Mouse (Mus musculus) G1E-ER4 (cell line): ENCODE measurements around the gene Tpst2. TPM values are rescaled to one million over a fixed set of nuclear protein-coding genes. Genes with fewer than 3 reads are reported as not detected.

Experiments
- GATA1 ChIP-seq: IDR thresholded peaks from one replicate; pipeline ENCODE4 v1.8.0; 2012; ENCODE audit warnings: low read length, inconsistent platforms
- polyA plus RNA-seq: library from polyadenylated mRNA; stranded (reverse); fragments of >175 nt; gene quantifications from 2 replicates; pipeline ENCODE4 v1.2.3, GENCODE M21; 2012

The Tpst2 gene
- polyA plus RNA-seq, 1 experiment: 110 TPM

DNA sequence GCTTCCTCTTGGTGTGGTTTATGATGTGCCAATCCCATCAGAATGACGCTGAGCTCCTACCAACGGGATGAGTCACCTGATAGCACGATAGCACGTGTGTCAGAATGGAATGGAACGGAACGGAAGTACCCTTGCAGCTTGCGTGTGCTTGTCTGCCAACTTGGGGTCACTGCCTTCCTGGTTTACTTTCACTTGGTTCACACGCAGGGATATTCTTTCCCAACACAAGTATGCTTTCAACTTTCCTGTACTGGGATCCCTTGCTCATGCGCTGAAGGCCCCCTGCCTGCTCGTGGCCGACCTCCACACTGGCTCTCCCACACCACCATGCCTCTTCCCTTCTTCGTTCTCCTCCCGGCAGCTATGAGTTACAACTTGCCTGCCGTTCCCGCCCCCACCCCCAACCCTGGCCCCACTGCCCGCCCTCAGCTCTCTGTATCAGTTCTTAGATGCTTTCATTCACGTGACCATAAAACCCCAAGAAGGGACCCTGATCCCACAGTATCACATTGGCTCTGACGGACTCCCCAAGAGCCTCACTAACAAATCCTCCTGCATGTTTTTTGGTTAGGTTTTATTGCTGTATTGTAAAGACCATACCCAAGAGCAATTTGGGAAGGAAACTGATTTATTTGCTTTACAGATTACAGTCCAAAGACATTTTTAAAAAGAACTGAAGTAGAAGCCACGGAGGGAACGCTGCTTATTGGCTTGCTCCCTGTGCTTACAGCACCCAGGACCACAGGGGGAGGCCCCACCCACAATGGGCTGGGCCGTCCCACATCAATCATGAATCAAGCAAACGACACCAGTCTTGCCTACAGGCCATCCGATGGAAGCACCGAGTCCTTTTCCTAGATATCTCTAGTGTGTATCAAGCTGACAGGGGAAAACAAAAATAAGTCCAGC, 48.4 kb downstream of the Tpst2 start:
- no peak for TF ChIP-seq GATA1

DNA sequence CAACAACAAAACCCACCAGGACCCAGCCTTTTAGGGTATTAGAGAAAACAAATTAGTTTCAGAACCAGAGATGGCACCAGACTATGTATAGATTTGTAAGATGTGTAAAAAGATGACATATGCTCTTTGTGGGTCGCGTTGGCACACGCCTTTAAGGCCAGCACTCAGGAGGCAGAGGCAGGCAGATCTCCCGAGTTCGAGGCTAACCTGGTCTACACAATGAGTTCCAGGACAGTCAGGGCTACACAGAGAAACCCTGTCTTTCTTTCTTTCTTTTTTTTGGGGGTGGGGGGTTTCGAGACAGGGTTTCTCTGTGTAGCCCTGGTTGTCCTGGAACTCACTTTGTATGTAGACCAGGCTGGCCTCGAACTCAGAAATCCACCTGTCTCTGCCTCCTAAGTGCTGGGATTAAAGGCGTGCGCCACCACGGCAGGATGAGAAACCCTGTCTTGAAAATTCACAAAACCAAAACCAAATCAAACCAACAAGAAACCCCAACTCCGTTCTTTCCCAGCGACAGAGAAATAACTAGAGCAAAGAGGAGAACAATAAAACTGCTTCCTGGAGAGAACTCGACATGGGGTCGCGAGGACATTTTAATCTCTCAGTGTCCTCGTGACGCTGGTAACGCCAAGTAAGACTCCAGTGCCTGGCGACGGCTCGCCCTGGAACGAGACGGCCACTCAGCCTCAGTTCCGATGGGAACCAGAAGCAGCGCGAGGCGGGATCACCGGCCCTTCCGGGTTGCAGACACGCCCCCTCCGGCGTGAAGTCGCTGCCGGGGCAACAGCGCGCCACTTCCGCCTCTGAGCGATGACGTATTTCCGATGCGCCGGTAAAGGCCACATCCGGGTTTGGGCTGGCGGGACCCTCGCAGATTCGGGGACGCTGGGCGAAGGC, 49.3 kb downstream of the Tpst2 start, which contains the start of gene Tfip11:
Gene Tfip11, plus strand, starts transcription at position 813 of the 900 bp plus-strand sequence.
- TF ChIP-seq GATA1: no peak

DNA sequence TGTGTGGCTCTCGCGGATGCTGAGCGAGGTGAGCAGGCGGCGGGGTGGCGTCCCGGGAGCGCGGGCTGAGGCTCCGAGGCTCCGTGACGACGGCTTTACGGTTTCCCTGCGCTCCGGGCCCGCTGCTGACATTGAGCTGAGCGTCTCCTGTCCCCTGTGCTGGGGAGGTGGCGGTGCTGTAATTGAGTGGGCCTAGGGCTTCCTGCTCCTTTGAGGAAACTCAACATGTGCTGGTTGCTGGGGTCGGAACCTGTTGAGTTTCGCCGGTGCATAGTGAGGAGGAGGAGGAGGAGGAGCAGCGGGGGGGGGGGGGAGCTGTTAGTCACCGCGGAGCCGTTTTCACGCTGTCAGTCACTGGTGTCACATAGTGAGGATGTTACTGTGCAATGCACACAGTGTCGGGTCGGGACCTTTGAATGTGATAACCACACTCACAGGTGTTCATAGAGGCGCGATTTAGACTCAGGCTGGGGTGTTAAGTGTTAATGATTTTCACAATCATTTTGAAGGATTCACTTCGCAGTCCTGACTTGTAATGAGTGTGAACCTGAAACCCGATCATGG, 50.0 kb downstream of the Tpst2 start:
- TF ChIP-seq GATA1: no peak

GRCm38 (mm10) chr5:112327854-112328253, 51.4 kb downstream of the Tpst2 start:
- TF ChIP-seq GATA1: no peak

DNA sequence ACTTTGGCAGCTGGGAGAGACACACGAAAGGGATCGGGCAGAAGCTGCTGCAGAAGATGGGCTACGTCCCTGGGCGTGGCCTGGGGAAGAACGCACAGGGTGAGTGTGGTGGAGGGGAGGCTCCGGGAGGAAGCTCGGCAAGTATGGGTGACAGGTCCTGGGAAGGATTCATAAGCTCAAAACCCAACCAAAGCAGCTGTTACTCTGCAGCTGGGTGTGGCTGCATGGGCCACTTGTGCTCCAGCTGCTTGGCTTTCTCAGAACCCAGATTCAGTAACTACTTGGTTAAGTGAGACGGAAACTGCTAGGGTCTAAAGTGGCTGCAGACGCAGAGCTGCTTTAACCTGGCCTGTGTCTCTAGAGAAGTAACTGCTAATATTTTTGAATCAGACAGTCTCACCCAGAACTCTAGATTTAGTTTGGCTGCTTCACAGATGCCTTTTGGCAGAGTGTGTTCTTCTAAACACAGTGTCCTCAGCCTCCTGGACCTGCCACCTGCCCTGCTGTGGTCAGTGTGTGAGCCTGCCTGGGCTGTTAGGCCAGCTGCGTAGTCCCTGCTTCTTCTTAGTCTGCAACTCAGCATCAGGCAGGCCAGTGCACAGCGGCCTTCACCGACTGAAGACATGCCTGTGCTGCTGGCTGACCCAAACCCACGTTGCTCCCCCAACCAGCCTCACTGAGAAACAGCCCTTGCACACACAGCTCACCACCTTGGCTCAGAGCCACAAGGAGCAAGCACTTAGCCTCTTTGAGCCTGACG, 53.5 kb downstream of the Tpst2 start:
- no peak for TF ChIP-seq GATA1

- no peak for TF ChIP-seq GATA1
These were observed 59.0 kb downstream of the Tpst2 start for GRCm38 (mm10) chr5:112335473-112335872.

DNA sequence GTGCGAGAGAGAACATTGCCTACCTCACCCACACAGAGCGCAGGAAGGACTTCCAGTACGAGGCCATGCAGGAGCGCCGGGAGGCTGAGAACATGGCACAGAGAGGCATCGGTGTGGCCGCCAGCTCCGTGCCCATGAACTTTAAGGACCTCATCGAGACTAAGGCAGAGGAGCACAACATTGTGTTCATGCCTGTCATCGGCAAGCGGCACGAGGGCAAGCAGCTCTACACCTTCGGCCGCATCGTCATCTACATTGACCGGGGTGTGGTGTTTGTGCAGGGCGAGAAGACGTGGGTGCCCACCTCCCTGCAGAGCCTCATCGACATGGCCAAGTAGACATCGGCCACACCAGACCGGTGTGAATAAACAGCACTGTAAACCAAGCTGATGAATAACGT, 60.5 kb downstream of the Tpst2 start:
- TF ChIP-seq GATA1: no peak

DNA sequence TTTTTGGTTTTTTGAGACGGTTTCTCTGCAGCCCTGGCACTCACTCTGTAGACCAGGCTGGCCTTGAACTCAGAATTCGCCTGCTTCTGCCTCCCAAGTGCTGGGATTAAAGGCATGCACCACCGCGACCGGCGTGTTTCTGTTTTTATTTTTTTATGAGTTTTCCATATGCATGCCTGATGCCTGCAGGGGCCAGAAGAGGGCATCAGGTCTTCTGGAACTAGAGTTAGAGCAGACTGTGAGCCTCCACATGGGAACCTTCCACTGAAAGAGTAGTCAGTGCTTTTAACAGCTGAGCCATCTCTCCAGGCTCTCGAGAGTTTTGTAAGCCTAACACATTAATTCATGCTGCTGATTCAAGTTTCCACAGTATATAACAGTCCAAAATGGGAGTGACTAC, 62.7 kb downstream of the Tpst2 start:
- no peak for TF ChIP-seq GATA1

DNA sequence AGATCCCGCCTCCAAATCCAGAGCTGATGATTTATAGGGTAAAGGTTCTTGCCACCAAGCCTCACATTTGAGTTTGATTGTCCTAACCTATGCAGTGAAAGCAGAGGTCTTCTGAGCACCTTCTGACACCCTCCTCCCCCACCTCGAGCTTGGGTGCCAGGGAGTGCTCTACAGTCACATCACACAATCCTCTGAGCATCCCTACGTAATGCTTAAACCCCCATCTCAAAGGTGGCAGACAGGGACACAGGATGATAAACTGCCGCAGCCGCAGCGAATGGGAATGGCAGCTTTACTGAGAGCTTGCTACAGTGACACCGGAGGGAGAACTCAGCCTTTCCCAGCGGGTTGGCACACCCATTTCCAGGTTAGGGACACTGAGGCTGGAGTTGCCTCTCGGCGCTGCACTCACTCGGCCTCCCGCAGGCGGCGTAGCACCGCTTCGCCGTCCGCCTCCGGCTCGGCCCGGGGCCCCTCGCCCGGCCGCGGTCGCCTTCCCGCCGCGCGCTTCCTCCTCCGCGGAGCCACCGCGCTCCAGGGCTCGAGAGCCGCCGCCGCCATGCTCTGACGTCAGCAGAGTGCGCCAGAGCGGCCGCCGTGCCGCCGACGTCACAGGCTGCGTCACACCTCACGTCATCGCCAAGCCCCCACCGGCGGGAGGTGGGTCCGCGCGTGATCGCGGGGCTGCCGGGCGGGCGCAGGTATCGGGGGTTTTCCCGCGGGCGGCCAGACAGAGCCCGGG, 66.1 kb downstream of the Tpst2 start, which contains the start of the genes Srrd and Hps4:
Gene Srrd, minus strand, starts transcription at position 578 of the 742 bp plus-strand sequence.
Gene Hps4, plus strand, starts transcription at position 621 of the 742 bp plus-strand sequence.
- TF ChIP-seq GATA1: no peak

DNA sequence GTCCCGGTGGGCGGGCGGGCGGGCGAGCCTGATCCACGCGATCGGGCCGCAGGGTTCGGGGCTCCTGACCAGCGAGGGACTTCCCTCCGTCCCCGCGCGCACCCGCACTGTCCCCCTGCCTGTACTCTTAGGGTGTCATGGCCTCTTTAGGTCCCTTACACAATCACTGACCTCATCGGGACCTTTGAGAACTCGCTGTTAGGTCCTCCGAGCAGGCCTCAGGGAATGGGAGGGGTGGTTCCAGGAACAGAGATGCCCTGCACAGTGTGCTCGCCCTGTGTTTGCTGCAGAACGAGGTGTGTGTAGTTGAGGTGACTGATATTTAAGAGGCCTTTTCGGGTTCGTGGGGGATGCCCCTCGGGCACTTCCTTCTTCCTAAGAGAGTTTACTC, 66.7 kb downstream of the Tpst2 start:
- no peak for TF ChIP-seq GATA1

GRCm38 (mm10) chr5:112344092-112344960, 67.8 kb downstream of the Tpst2 start:
- TF ChIP-seq GATA1: no peak

- no peak for TF ChIP-seq GATA1
These were observed 69.9 kb downstream of the Tpst2 start for GRCm38 (mm10) chr5:112346211-112346965.

DNA sequence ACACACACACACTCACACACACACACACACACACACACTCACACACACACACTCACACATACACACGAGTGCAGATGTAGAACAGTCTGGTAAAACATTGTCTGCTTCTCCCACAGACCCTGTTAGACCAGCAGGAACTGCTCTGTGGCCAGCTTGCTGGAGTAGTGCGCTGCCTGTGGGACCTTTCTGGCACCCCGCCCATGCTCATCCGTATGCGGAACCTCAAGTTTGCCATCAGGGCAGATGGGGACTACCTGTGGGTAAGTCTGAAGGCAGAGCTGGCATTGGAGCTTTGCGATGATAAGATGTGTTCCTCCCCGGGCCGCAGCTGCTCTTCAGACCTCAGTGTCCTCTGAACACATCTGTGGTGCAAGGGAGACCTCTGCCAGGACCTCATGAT, 72.7 kb downstream of the Tpst2 start:
- TF ChIP-seq GATA1: no peak
